Mouse (Mus musculus): ENCODE results near the gene Pcgf2. TPM values are rescaled to one million over a fixed set of nuclear protein-coding genes. Genes with fewer than 3 reads are reported as not detected.

The Pcgf2 gene
- total RNA-seq, 2 experiments from 2014 or later, result 21.4 to 21.7 TPM

- DNase-seq, result peak; percentile 41 to 60
- intact Hi-C loops (cut with DNase I), result no loop called here
These were observed 29.8 kb downstream of the Pcgf2 start for GRCm38 (mm10) chr11:97670234-97671176.

GRCm38 (mm10) chr11:97669829-97670228 lies 30.5 kb downstream of the Pcgf2 start:
- peak; percentile 90 to 91 for DNase-seq
- intact Hi-C loops (cut with DNase I), result no loop called here

GRCm38 (mm10) chr11:97669268-97669667 lies 31.0 kb downstream of the Pcgf2 start:
- peak in 1 of 2 experiments; percentile 40 for DNase-seq
- intact Hi-C loops (cut with DNase I), result no loop called here

GRCm38 (mm10) chr11:97668160-97668559 lies 32.1 kb downstream of the Pcgf2 start:
- intact Hi-C loops (cut with DNase I), result no loop called here
- DNase-seq, result no peak

GRCm38 (mm10) chr11:97666794-97667193 lies 33.5 kb downstream of the Pcgf2 start:
- no peak for DNase-seq
- intact Hi-C loops (cut with DNase I), result no loop called here

GRCm38 (mm10) chr11:97666221-97666620 lies 34.1 kb downstream of the Pcgf2 start:
- intact Hi-C loops (cut with DNase I), result no loop called here
- DNase-seq, result no peak

- intact Hi-C loops (cut with DNase I), result no loop called here
- DNase-seq, result no peak
These were observed 34.9 kb downstream of the Pcgf2 start for GRCm38 (mm10) chr11:97665431-97665830.

- DNase-seq, result peak; percentile 25 to 34
- intact Hi-C loops (cut with DNase I), result loop anchor here (5.0 kb wide), 1 partner anchor 32 kb away; no protein-coding TSS in a partner anchor
These were observed 35.5 kb downstream of the Pcgf2 start for GRCm38 (mm10) chr11:97664771-97665240.

- DNase-seq, result no peak
- intact Hi-C loops (cut with DNase I), result loop anchor here (5.0 kb wide), 1 partner anchor 33 kb away; no protein-coding TSS in a partner anchor
These were observed 36.0 kb downstream of the Pcgf2 start for GRCm38 (mm10) chr11:97664339-97664665.

- intact Hi-C loops (cut with DNase I), result loop anchor here (1.0 to 5.0 kb wide), 2 partner anchors 22 to 34 kb away; partner anchors contain the start of gene Cisd3
- peak; percentile 62 to 65 for DNase-seq
These were observed 36.6 kb downstream of the Pcgf2 start for GRCm38 (mm10) chr11:97663528-97664338.

GRCm38 (mm10) chr11:97662893-97663527 lies 37.3 kb downstream of the Pcgf2 start, which contains the start of gene Mllt6:
Mllt6 (plus strand) TSS chr11:97663414.
- intact Hi-C loops (cut with DNase I), result loop anchor here (1.0 to 5.0 kb wide), 2 partner anchors 22 to 34 kb away; partner anchors contain the start of gene Cisd3
- DNase-seq, result peak; percentile 85

GRCm38 (mm10) chr11:97662207-97662892 lies 37.9 kb downstream of the Pcgf2 start:
- peak; percentile 47 to 71 for DNase-seq
- intact Hi-C loops (cut with DNase I), result loop anchor here (5.0 kb wide), 1 partner anchor 35 kb away; no protein-coding TSS in a partner anchor

GRCm38 (mm10) chr11:97661648-97662133 lies 38.6 kb downstream of the Pcgf2 start:
- DNase-seq, result peak; percentile 66 to 71
- intact Hi-C loops (cut with DNase I), result loop anchor here (5.0 kb wide), 1 partner anchor 36 kb away; no protein-coding TSS in a partner anchor

GRCm38 (mm10) chr11:97660734-97661647 lies 39.3 kb downstream of the Pcgf2 start:
- intact Hi-C loops (cut with DNase I), result loop anchor here (5.0 kb wide), 1 partner anchor 36 kb away; no protein-coding TSS in a partner anchor
- no peak for DNase-seq

GRCm38 (mm10) chr11:97659990-97660714 lies 40.1 kb downstream of the Pcgf2 start:
- intact Hi-C loops (cut with DNase I), result loop anchor here (5.0 kb wide), 1 partner anchor 37 kb away; no protein-coding TSS in a partner anchor
- peak; percentile 78 to 86 for DNase-seq

GRCm38 (mm10) chr11:97659267-97659989 lies 40.9 kb downstream of the Pcgf2 start:
- DNase-seq, result peak; percentile 50 to 64
- intact Hi-C loops (cut with DNase I), result no loop called here

GRCm38 (mm10) chr11:97658751-97659266 lies 41.5 kb downstream of the Pcgf2 start:
- intact Hi-C loops (cut with DNase I), result no loop called here

More at GRCm38 (mm10) chr11:97658751-97659266, 41.5 kb downstream of the Pcgf2 start:
- DNase-seq, result no peak

Measured in heart, postnatal 10 days (tissue).